Mouse (Mus musculus) erythroblast, embryonic 14.5 days (primary cell): ENCODE measurements around the gene Gm4737.

Experiments
- GATA1 ChIP-seq: IDR thresholded peaks from 2 replicates; pipeline ENCODE4 v1.6.1; 2012; ENCODE audit warnings: low read length, inconsistent platforms, mixed read lengths
- TAL1 ChIP-seq: IDR thresholded peaks from 3 replicates; pipeline ENCODE4 v1.6.1; 2012; ENCODE audit warnings: low read length, inconsistent platforms, mixed read lengths

GRCm38 (mm10) chr16:46178121-46178801 lies 23.4 kb upstream of the Gm4737 start:
- no peak for TF ChIP-seq GATA1
- TF ChIP-seq TAL1: no peak
